Mouse (Mus musculus): ENCODE results near the gene 4933417A18Rik. TPM values are rescaled to one million over a fixed set of nuclear protein-coding genes. Genes with fewer than 3 reads are reported as not detected.
"Not testable (repeated sequence)": the region's sequence is repeated elsewhere in the genome, so short reads cannot be mapped to it uniquely, and the experiment has no call there.

Gene 4933417A18Rik
- polyA plus RNA-seq, 1 experiment = not detected

GRCm38 (mm10) chr13:34973149-34973548 is 48.9 kb downstream of the 4933417A18Rik start:
- Histone ChIP-seq H3K9me3 (replicated peaks; ENCODE audit: control insufficient read depth, insufficient read depth, low read length, poor library complexity, severe bottlenecking) (no peaks in the 10 kb centered on the region), H3K36me3 (ENCODE audit: control insufficient read depth, insufficient read depth, low read length, poor library complexity, severe bottlenecking) (peaks cover 7% of the 10 kb centered on the region), H3K4me1 (ENCODE audit: control insufficient read depth, insufficient read depth, low read length) (peaks cover 4% of the 10 kb centered on the region), H3K27ac (ENCODE audit: insufficient read depth, low read length) (no peak overlapping the region), H3K4me3 (ENCODE audit: low read depth, low read length) (no peak overlapping the region), H3K27me3 (ENCODE audit: control insufficient read depth, insufficient read depth, low read length, poor library complexity, severe bottlenecking) (no peaks in the 10 kb centered on the region), H3K9ac (ENCODE audit: low read depth, poor library complexity, severe bottlenecking) (no peak overlapping the region)
- TF ChIP-seq POLR2A (IDR thresholded peaks at IDR 0.05; ENCODE audit: insufficient read depth, low read length) (no peak), EP300 (IDR thresholded peaks at IDR 0.05; ENCODE audit: insufficient read depth, low read depth, low read length) (no peak), CTCF (IDR thresholded peaks at IDR 0.05; ENCODE audit: low read depth, low read length) (no peak)

GRCm38 (mm10) chr13:34973770-34974169 is 49.6 kb downstream of the 4933417A18Rik start:
- H3K36me3 ChIP-seq (ENCODE audit: control insufficient read depth, insufficient read depth, low read length, poor library complexity, severe bottlenecking) = peaks cover 8% of the 10 kb centered on the region
- H3K9ac ChIP-seq (ENCODE audit: low read depth, poor library complexity, severe bottlenecking) = no peak overlapping the region
- no peaks in the 10 kb centered on the region for H3K9me3 ChIP-seq (replicated peaks; ENCODE audit: control insufficient read depth, insufficient read depth, low read length, poor library complexity, severe bottlenecking)
- H3K4me1 ChIP-seq (ENCODE audit: control insufficient read depth, insufficient read depth, low read length) = peaks cover 4% of the 10 kb centered on the region
- H3K27me3 ChIP-seq (ENCODE audit: control insufficient read depth, insufficient read depth, low read length, poor library complexity, severe bottlenecking) = no peaks in the 10 kb centered on the region
- H3K4me3 ChIP-seq (ENCODE audit: low read depth, low read length) = no peak overlapping the region
- no peak overlapping the region for H3K27ac ChIP-seq (ENCODE audit: insufficient read depth, low read length)
- no peak for TF ChIP-seq EP300 (IDR thresholded peaks at IDR 0.05; ENCODE audit: insufficient read depth, low read depth, low read length)
- no peak for TF ChIP-seq POLR2A (IDR thresholded peaks at IDR 0.05; ENCODE audit: insufficient read depth, low read length)
- no peak for TF ChIP-seq CTCF (IDR thresholded peaks at IDR 0.05; ENCODE audit: low read depth, low read length)

GRCm38 (mm10) chr13:34976116-34976515 is 51.9 kb downstream of the 4933417A18Rik start:
- no peak overlapping the region for H3K9ac ChIP-seq (ENCODE audit: low read depth, poor library complexity, severe bottlenecking)
- TF ChIP-seq CTCF (IDR thresholded peaks at IDR 0.05; ENCODE audit: low read depth, low read length) (no peak), EP300 (IDR thresholded peaks at IDR 0.05; ENCODE audit: insufficient read depth, low read depth, low read length) (no peak), POLR2A (IDR thresholded peaks at IDR 0.05; ENCODE audit: insufficient read depth, low read length) (no peak)
- no peak overlapping the region for H3K27ac ChIP-seq (ENCODE audit: insufficient read depth, low read length)
- no peaks in the 10 kb centered on the region for H3K27me3 ChIP-seq (ENCODE audit: control insufficient read depth, insufficient read depth, low read length, poor library complexity, severe bottlenecking)
- peaks cover 8% of the 10 kb centered on the region for H3K36me3 ChIP-seq (ENCODE audit: control insufficient read depth, insufficient read depth, low read length, poor library complexity, severe bottlenecking)
- peaks cover 7% of the 10 kb centered on the region for H3K4me1 ChIP-seq (ENCODE audit: control insufficient read depth, insufficient read depth, low read length)
- no peak overlapping the region for H3K4me3 ChIP-seq (ENCODE audit: low read depth, low read length)
- H3K9me3 ChIP-seq (replicated peaks; ENCODE audit: control insufficient read depth, insufficient read depth, low read length, poor library complexity, severe bottlenecking) = no peaks in the 10 kb centered on the region

- Histone ChIP-seq H3K9ac (ENCODE audit: low read depth, poor library complexity, severe bottlenecking) (no peak overlapping the region), H3K27ac (ENCODE audit: insufficient read depth, low read length) (no peak overlapping the region), H3K9me3 (replicated peaks; ENCODE audit: control insufficient read depth, insufficient read depth, low read length, poor library complexity, severe bottlenecking) (no peaks in the 10 kb centered on the region), H3K4me3 (ENCODE audit: low read depth, low read length) (no peak overlapping the region), H3K27me3 (ENCODE audit: control insufficient read depth, insufficient read depth, low read length, poor library complexity, severe bottlenecking) (no peaks in the 10 kb centered on the region), H3K36me3 (ENCODE audit: control insufficient read depth, insufficient read depth, low read length, poor library complexity, severe bottlenecking) (peaks cover 8% of the 10 kb centered on the region), H3K4me1 (ENCODE audit: control insufficient read depth, insufficient read depth, low read length) (peaks cover 7% of the 10 kb centered on the region)
- no peak for TF ChIP-seq CTCF (IDR thresholded peaks at IDR 0.05; ENCODE audit: low read depth, low read length)
Observed at GRCm38 (mm10) chr13:34977410-34977809, 53.2 kb downstream of the 4933417A18Rik start.

GRCm38 (mm10) chr13:34978635-34979034 is 54.4 kb downstream of the 4933417A18Rik start:
- not testable (repeated sequence) for H3K9ac ChIP-seq (ENCODE audit: low read depth, poor library complexity, severe bottlenecking); H3K36me3 ChIP-seq (ENCODE audit: control insufficient read depth, insufficient read depth, low read length, poor library complexity, severe bottlenecking); H3K27me3 ChIP-seq (ENCODE audit: control insufficient read depth, insufficient read depth, low read length, poor library complexity, severe bottlenecking); H3K27ac ChIP-seq (ENCODE audit: insufficient read depth, low read length); H3K9me3 ChIP-seq (replicated peaks; ENCODE audit: control insufficient read depth, insufficient read depth, low read length, poor library complexity, severe bottlenecking); H3K4me1 ChIP-seq (ENCODE audit: control insufficient read depth, insufficient read depth, low read length); H3K4me3 ChIP-seq (ENCODE audit: low read depth, low read length)

- not testable (repeated sequence) for H3K4me3 ChIP-seq (ENCODE audit: low read depth, low read length); H3K9me3 ChIP-seq (replicated peaks; ENCODE audit: control insufficient read depth, insufficient read depth, low read length, poor library complexity, severe bottlenecking); H3K4me1 ChIP-seq (ENCODE audit: control insufficient read depth, insufficient read depth, low read length); H3K27me3 ChIP-seq (ENCODE audit: control insufficient read depth, insufficient read depth, low read length, poor library complexity, severe bottlenecking); H3K36me3 ChIP-seq (ENCODE audit: control insufficient read depth, insufficient read depth, low read length, poor library complexity, severe bottlenecking); H3K9ac ChIP-seq (ENCODE audit: low read depth, poor library complexity, severe bottlenecking); H3K27ac ChIP-seq (ENCODE audit: insufficient read depth, low read length)
Observed at GRCm38 (mm10) chr13:34983479-34983878, 59.3 kb downstream of the 4933417A18Rik start.

Measured in ES-Bruce4 (cell line).